Comparison of ENCODE assay signal across 30 mouse cellular contexts in the genomic region with DNA sequence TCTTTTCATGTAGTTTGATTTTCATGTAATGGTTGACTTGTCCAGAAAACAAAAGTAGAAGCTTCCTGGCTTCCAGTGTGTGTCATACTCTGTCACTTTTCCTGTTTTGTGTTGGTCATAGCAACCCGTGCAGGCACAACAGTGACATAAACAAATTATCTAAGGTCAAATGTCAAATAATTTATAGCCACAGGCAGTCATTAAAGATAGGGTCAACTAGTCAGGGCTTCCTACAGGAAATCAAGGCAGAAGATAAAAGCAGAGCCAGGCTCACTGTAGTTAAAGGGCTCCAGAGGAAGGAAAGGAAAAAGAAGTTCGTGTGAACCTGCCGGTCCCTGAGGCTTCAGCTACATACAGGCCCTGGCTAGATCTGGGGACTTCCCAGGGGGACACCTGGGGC. TPM values are rescaled to one million over a fixed set of nuclear protein-coding genes. Genes with fewer than 3 reads are reported as not detected.
A peak's percentile ranks its signal among the peaks of the same experiment; 100 is the strongest.
DNase-seq lines count a peak whose midpoint lies in the region; ATAC-seq and TF ChIP-seq lines count a peak whose summit lies in the region.
"Had no signal": no experiment of that assay in that cellular context is flagged by ENCODE, and none has a peak within 500 bp of the region (broad histone marks: within the 10 kb centered on the region; RNA-seq: fewer than 3 reads in every experiment).

No protein-coding gene starts in this region.

- WGBS in kidney, adult 2 months, result 52% methylated on average over 3 of the region's 3 CpGs
- WGBS in kidney, embryonic 14.5 days, result 10% methylated on average over 3 of the region's 3 CpGs
- WGBS in kidney, postnatal 0 days, result 13% methylated on average over 3 of the region's 3 CpGs
- WGBS in kidney, embryonic 16.5 days, result 20% methylated on average over 3 of the region's 3 CpGs
- WGBS in liver, postnatal 0 days (ENCODE audit: insufficient replicate concordance), result 41% methylated on average over 3 of the region's 3 CpGs
- WGBS in liver, embryonic 11.5 days, result 43% methylated on average over 3 of the region's 3 CpGs
- WGBS in intestine, embryonic 15.5 days, result 47% methylated on average over 3 of the region's 3 CpGs

- TF ChIP-seq POLR2A in kidney, adult 2 months (IDR thresholded peaks at IDR 0.05; ENCODE audit: low read depth, low read length), result no peak

- no peaks in the 10 kb centered on the region for H3K4me1 ChIP-seq in kidney, adult 2 months (ENCODE audit: control insufficient read depth, insufficient read depth, low read length)
- H3K4me1 ChIP-seq in kidney, embryonic 14.5 days (ENCODE audit: control insufficient read depth, insufficient read depth, low read length), result no peaks in the 10 kb centered on the region
- no peaks in the 10 kb centered on the region for H3K4me1 ChIP-seq in kidney, postnatal 0 days (replicated peaks; ENCODE audit: insufficient read depth, low read length)
- peaks cover 19% of the 10 kb centered on the region for H3K4me1 ChIP-seq in kidney, embryonic 16.5 days (ENCODE audit: insufficient read depth, low read length)
- no peaks in the 10 kb centered on the region for H3K4me1 ChIP-seq in liver, postnatal 0 days (ENCODE audit: insufficient read depth)
- H3K4me1 ChIP-seq in liver, embryonic 11.5 days (replicated peaks; ENCODE audit: control insufficient read depth, insufficient read depth, low read length), result no peaks in the 10 kb centered on the region
- H3K4me1 ChIP-seq in intestine, embryonic 15.5 days (replicated peaks), result no peaks in the 10 kb centered on the region
- H3K4me1 ChIP-seq: embryonic facial prominence, embryonic 13.5 days; embryonic facial prominence, embryonic 15.5 days; forebrain, embryonic 10.5 days; forebrain, embryonic 12.5 days had no signal

- TF ChIP-seq EP300 in liver, postnatal 0 days (IDR thresholded peaks at IDR 0.05; ENCODE audit: low read depth), result no peak; the same call in 1 of the 2 replicates

- no peak for TF ChIP-seq CTCF in kidney, adult 2 months (conservative IDR thresholded peaks at IDR 0.05; ENCODE audit: insufficient read depth, insufficient read length, low read depth, low read length)
- no peak for TF ChIP-seq CTCF in kidney, postnatal 0 days (IDR thresholded peaks at IDR 0.05; ENCODE audit: low read depth)
- TF ChIP-seq CTCF in liver, postnatal 0 days (IDR thresholded peaks at IDR 0.05; ENCODE audit: low read depth), result no peak

- H3K4me3 ChIP-seq in kidney, adult 2 months (ENCODE audit: insufficient read depth, low read depth, low read length), result no peak overlapping the region
- no peak overlapping the region for H3K4me3 ChIP-seq in kidney, embryonic 14.5 days (ENCODE audit: low read length)
- H3K4me3 ChIP-seq in kidney, postnatal 0 days (replicated peaks; ENCODE audit: low read depth, low read length), result no peak overlapping the region
- no peak overlapping the region for H3K4me3 ChIP-seq in kidney, embryonic 16.5 days (ENCODE audit: low read length)
- no peak overlapping the region for H3K4me3 ChIP-seq in liver, postnatal 0 days (ENCODE audit: low read depth, low read length)
- H3K4me3 ChIP-seq in liver, embryonic 11.5 days (ENCODE audit: low read depth, low read length), result no peak overlapping the region
- H3K4me3 ChIP-seq in intestine, embryonic 15.5 days (replicated peaks), result no peak overlapping the region
- H3K4me3 ChIP-seq: embryonic facial prominence, embryonic 13.5 days; embryonic facial prominence, embryonic 15.5 days; erythroblast, embryonic 14.5 days; forebrain, embryonic 10.5 days; forebrain, embryonic 12.5 days had no signal

- H3K9ac ChIP-seq in kidney, embryonic 14.5 days (ENCODE audit: low read depth, low read length), result no peak overlapping the region
- H3K9ac ChIP-seq in kidney, postnatal 0 days (ENCODE audit: low read depth, low read length), result no peak overlapping the region
- H3K9ac ChIP-seq in kidney, embryonic 16.5 days (replicated peaks; ENCODE audit: low read length), result no peak overlapping the region
- no peak overlapping the region for H3K9ac ChIP-seq in liver, postnatal 0 days (replicated peaks)
- no peak overlapping the region for H3K9ac ChIP-seq in liver, embryonic 11.5 days (ENCODE audit: low read depth, low read length)
- H3K9ac ChIP-seq in intestine, embryonic 15.5 days, result no peak overlapping the region
- H3K9ac ChIP-seq: embryonic facial prominence, embryonic 13.5 days; embryonic facial prominence, embryonic 15.5 days; forebrain, embryonic 12.5 days had no signal

- H3K36me3 ChIP-seq in kidney, adult 2 months (ENCODE audit: control insufficient read depth, insufficient read depth, low read length), result no peaks in the 10 kb centered on the region
- no peaks in the 10 kb centered on the region for H3K36me3 ChIP-seq in kidney, embryonic 14.5 days (ENCODE audit: control insufficient read depth, insufficient read depth, low read length)
- H3K36me3 ChIP-seq in kidney, postnatal 0 days (ENCODE audit: insufficient read depth, low read length), result no peaks in the 10 kb centered on the region
- no peaks in the 10 kb centered on the region for H3K36me3 ChIP-seq in kidney, embryonic 16.5 days (ENCODE audit: insufficient read depth, low read length)
- no peaks in the 10 kb centered on the region for H3K36me3 ChIP-seq in liver, postnatal 0 days (replicated peaks; ENCODE audit: insufficient read depth, low read length)
- H3K36me3 ChIP-seq in liver, embryonic 11.5 days (ENCODE audit: control insufficient read depth, insufficient read depth, low read length), result no peaks in the 10 kb centered on the region
- no peaks in the 10 kb centered on the region for H3K36me3 ChIP-seq in intestine, embryonic 15.5 days
- H3K36me3 ChIP-seq: embryonic facial prominence, embryonic 13.5 days; embryonic facial prominence, embryonic 15.5 days; forebrain, embryonic 10.5 days; forebrain, embryonic 12.5 days had no signal

- no peak for ATAC-seq in kidney, embryonic 14.5 days (ENCODE audit: low FRiP score, low TSS enrichment)
- ATAC-seq in kidney, postnatal 0 days (replicated peaks; ENCODE audit: low FRiP score, low read depth), result no peak
- no peak for ATAC-seq in kidney, embryonic 16.5 days (ENCODE audit: low FRiP score, low TSS enrichment)
- ATAC-seq in liver, postnatal 0 days, result 0 out of 2 replicates have a peak, but pooled peaks have one; percentile 23
- no peak for ATAC-seq in liver, embryonic 11.5 days (replicated peaks; ENCODE audit: low FRiP score)
- ATAC-seq in common myeloid progenitor, adult 5-6 weeks (replicated peaks; ENCODE audit: low read depth, poor library complexity, severe bottlenecking), result peak; percentile 28; the same call in 1 of the 2 replicates
- ATAC-seq in intestine, embryonic 15.5 days, result no peak
- ATAC-seq: activated CD4-positive, CD25-positive, alpha-beta regulatory T cell, adult 4 months; CD4-positive, CD25-positive, alpha-beta regulatory T cell, adult 4 months; forebrain, embryonic 14.5 days; forebrain, embryonic 16.5 days; Patski had no signal

- no peaks in the 10 kb centered on the region for H3K9me3 ChIP-seq in kidney, embryonic 14.5 days (ENCODE audit: control insufficient read depth, low read length)
- H3K9me3 ChIP-seq in kidney, postnatal 0 days (replicated peaks; ENCODE audit: low read length), result no peaks in the 10 kb centered on the region
- no peaks in the 10 kb centered on the region for H3K9me3 ChIP-seq in kidney, embryonic 16.5 days (ENCODE audit: low read length)
- no peaks in the 10 kb centered on the region for H3K9me3 ChIP-seq in liver, postnatal 0 days (ENCODE audit: low read length)
- no peaks in the 10 kb centered on the region for H3K9me3 ChIP-seq in liver, embryonic 11.5 days (ENCODE audit: control insufficient read depth, low read length)
- H3K9me3 ChIP-seq in intestine, embryonic 15.5 days, result no peaks in the 10 kb centered on the region
- H3K9me3 ChIP-seq: embryonic facial prominence, embryonic 13.5 days; embryonic facial prominence, embryonic 15.5 days; forebrain, embryonic 10.5 days; forebrain, embryonic 12.5 days; G1E had no signal

- H3K27me3 ChIP-seq in kidney, adult 2 months (replicated peaks; ENCODE audit: control insufficient read depth, insufficient read depth, low read length), result no peaks in the 10 kb centered on the region
- no peaks in the 10 kb centered on the region for H3K27me3 ChIP-seq in kidney, embryonic 14.5 days (ENCODE audit: control insufficient read depth, insufficient read depth, low read length)
- no peaks in the 10 kb centered on the region for H3K27me3 ChIP-seq in kidney, postnatal 0 days (ENCODE audit: insufficient read depth, low read length)
- H3K27me3 ChIP-seq in kidney, embryonic 16.5 days (ENCODE audit: insufficient read depth, low read length), result no peaks in the 10 kb centered on the region
- H3K27me3 ChIP-seq in liver, postnatal 0 days (ENCODE audit: insufficient read depth, low read length), result no peaks in the 10 kb centered on the region
- no peaks in the 10 kb centered on the region for H3K27me3 ChIP-seq in liver, embryonic 11.5 days (replicated peaks; ENCODE audit: control insufficient read depth, insufficient read depth, low read length)
- H3K27me3 ChIP-seq in intestine, embryonic 15.5 days (replicated peaks), result no peaks in the 10 kb centered on the region
- H3K27me3 ChIP-seq: CH12.LX; embryonic facial prominence, embryonic 13.5 days; embryonic facial prominence, embryonic 15.5 days; forebrain, embryonic 12.5 days; Patski had no signal

- H3K27ac ChIP-seq in kidney, adult 2 months (ENCODE audit: insufficient read depth, low read depth, low read length), result no peak overlapping the region
- H3K27ac ChIP-seq in kidney, embryonic 14.5 days (ENCODE audit: low read depth, low read length), result no peak overlapping the region
- H3K27ac ChIP-seq in kidney, postnatal 0 days, result no peak overlapping the region
- no peak overlapping the region for H3K27ac ChIP-seq in kidney, embryonic 16.5 days (ENCODE audit: low read length)
- no peak overlapping the region for H3K27ac ChIP-seq in liver, postnatal 0 days (ENCODE audit: low read depth)
- H3K27ac ChIP-seq in liver, embryonic 11.5 days (ENCODE audit: low read depth, low read length), result no peak overlapping the region
- H3K27ac ChIP-seq in intestine, embryonic 15.5 days, result no peak overlapping the region
- H3K27ac ChIP-seq: embryonic facial prominence, embryonic 13.5 days; embryonic facial prominence, embryonic 15.5 days; forebrain, embryonic 10.5 days; forebrain, embryonic 12.5 days had no signal

- DNase-seq in kidney, adult 2 months, result peak; percentile 38
- peak; percentile 47 for DNase-seq in kidney, postnatal 0 days (ENCODE audit: low spot score)
- DNase-seq in liver, postnatal 0 days, result no peak
- no peak for DNase-seq in liver, embryonic 11.5 days (ENCODE audit: low spot score)
- DNase-seq: adrenal gland, adult 8-10 months; adrenal gland, postnatal 14 days; adrenal gland, postnatal 36 days; B cell, adult 2 months; cerebellum, adult 11-12 months; cerebellum, adult 2 months; cerebellum, adult 9-10 months; cerebellum, postnatal 10 days; cerebellum, postnatal 25 days; embryo, embryonic 11 days had no signal

- no peak overlapping the region for H3K4me2 ChIP-seq in kidney, embryonic 14.5 days (replicated peaks; ENCODE audit: low read depth, low read length)
- H3K4me2 ChIP-seq in kidney, postnatal 0 days (ENCODE audit: low read length), result no peak overlapping the region
- H3K4me2 ChIP-seq in kidney, embryonic 16.5 days (replicated peaks; ENCODE audit: low read depth, low read length), result no peak overlapping the region
- no peak overlapping the region for H3K4me2 ChIP-seq in liver, postnatal 0 days (ENCODE audit: low read depth, low read length)
- no peak overlapping the region for H3K4me2 ChIP-seq in liver, embryonic 11.5 days
- no peak overlapping the region for H3K4me2 ChIP-seq in intestine, embryonic 15.5 days (replicated peaks)
- H3K4me2 ChIP-seq: embryonic facial prominence, embryonic 13.5 days; embryonic facial prominence, embryonic 15.5 days; forebrain, embryonic 12.5 days had no signal

RNA-seq across cellular contexts. Expression of a gene that starts 26.4 kb away (rescaled TPM):
- polyA plus RNA-seq in kidney, adult 2 months (2012; rRNA removed), result 3.3 and 4.0 TPM in 2 replicates
- 26.6 and 34.0 TPM in 2 replicates for polyA plus RNA-seq in kidney, embryonic 14.5 days (2014; fragmentation: Nextera tagmentation; extraction: Ambion mirVana)
- 19.6 and 20.3 TPM in 2 replicates for polyA plus RNA-seq in kidney, postnatal 0 days (2015; fragmentation: Nextera tagmentation; extraction: Ambion mirVana)
- 19.0 and 22.0 TPM in 2 replicates for polyA plus RNA-seq in kidney, embryonic 16.5 days (2015; fragmentation: Nextera tagmentation; extraction: Ambion mirVana)
- 6.9 and 7.4 TPM in 2 replicates for polyA plus RNA-seq in liver, postnatal 0 days (2015; fragmentation: Nextera tagmentation; extraction: Ambion mirVana)
- polyA plus RNA-seq in liver, embryonic 11.5 days (2014; fragmentation: Nextera tagmentation; extraction: Ambion mirVana), result 20.5 and 21.5 TPM in 2 replicates
- total RNA-seq in common myeloid progenitor, adult 5-6 weeks (2017), result 75.9 and 77.2 TPM in 2 replicates
- polyA plus RNA-seq in intestine, embryonic 15.5 days (2015; fragmentation: Nextera tagmentation; extraction: Ambion mirVana), result 19.2 and 20.0 TPM in 2 replicates

RNA-seq across cellular contexts. Expression of a gene that starts 27.0 kb away (rescaled TPM):
- 7.9 and 9.0 TPM in 2 replicates for polyA plus RNA-seq in kidney, adult 2 months (2012; rRNA removed)
- 66.4 and 69.8 TPM in 2 replicates for polyA plus RNA-seq in kidney, embryonic 14.5 days (2014; fragmentation: Nextera tagmentation; extraction: Ambion mirVana)
- 49.2 and 50.3 TPM in 2 replicates for polyA plus RNA-seq in kidney, postnatal 0 days (2015; fragmentation: Nextera tagmentation; extraction: Ambion mirVana)
- 52.2 and 55.3 TPM in 2 replicates for polyA plus RNA-seq in kidney, embryonic 16.5 days (2015; fragmentation: Nextera tagmentation; extraction: Ambion mirVana)
- 19.8 and 21.3 TPM in 2 replicates for polyA plus RNA-seq in liver, postnatal 0 days (2015; fragmentation: Nextera tagmentation; extraction: Ambion mirVana)
- 55.9 and 62.8 TPM in 2 replicates for polyA plus RNA-seq in liver, embryonic 11.5 days (2014; fragmentation: Nextera tagmentation; extraction: Ambion mirVana)
- 105 and 112 TPM in 2 replicates for total RNA-seq in common myeloid progenitor, adult 5-6 weeks (2017)
- 47.3 and 54.6 TPM in 2 replicates for polyA plus RNA-seq in intestine, embryonic 15.5 days (2015; fragmentation: Nextera tagmentation; extraction: Ambion mirVana)

Comparison
In these comparisons a context has a peak if more than half of its experiments do, and no peak if none do; other contexts are left out.
1. ATAC-seq: peak in liver, postnatal 0 days (single experiment) and common myeloid progenitor, adult 5-6 weeks (single experiment); none in kidney, embryonic 14.5 days (single experiment), kidney, postnatal 0 days (single experiment), kidney, embryonic 16.5 days (single experiment), liver, embryonic 11.5 days (single experiment) and intestine, embryonic 15.5 days (single experiment).
2. DNase-seq: peak in kidney, adult 2 months (single experiment) and kidney, postnatal 0 days (single experiment); none in liver, postnatal 0 days (single experiment) and liver, embryonic 11.5 days (single experiment).